Mouse (Mus musculus) kidney, embryonic 16.5 days (tissue): ENCODE measurements around the gene Map3k5. TPM values are rescaled to one million over a fixed set of nuclear protein-coding genes. Genes with fewer than 3 reads are reported as not detected.
A peak's percentile ranks its signal among the peaks of the same experiment; 100 is the strongest.

Experiments used
- ATAC-seq: fragments of 200-750 bp; cut with Nextera tagmentation; 2 replicates; pipeline ENCODE4 v1.8.0; 2017; ENCODE audit warnings: moderate TSS enrichment; ENCODE audit not compliant: low FRiP score, low TSS enrichment
- H3K27ac ChIP-seq: fragments of 300-500 bp; sonication (generic); 2 replicates; pipeline ENCODE4 v1.5.1; 2014; ENCODE audit warnings: low read length
- H3K27me3 ChIP-seq: fragments of 300-500 bp; sonication (generic); 2 replicates; pipeline ENCODE4 v1.6.1; 2014; ENCODE audit warnings: low read length, control low read depth, mixed read lengths; ENCODE audit not compliant: insufficient read depth
- H3K36me3 ChIP-seq: fragments of 300-500 bp; sonication (generic); 2 replicates; pipeline ENCODE4 v1.6.1; 2014; ENCODE audit warnings: low read length, control low read depth, mixed read lengths; ENCODE audit not compliant: insufficient read depth
- H3K4me1 ChIP-seq: fragments of 300-500 bp; sonication (generic); 2 replicates; pipeline ENCODE4 v1.6.1; 2014; ENCODE audit warnings: low read length, control low read depth, mixed read lengths; ENCODE audit not compliant: insufficient read depth
- H3K4me2 ChIP-seq: fragments of 300-500 bp; sonication (generic); replicated peaks from 2 replicates; pipeline ENCODE4 v1.6.1; 2014; ENCODE audit warnings: low read depth, low read length
- H3K4me3 ChIP-seq: fragments of 300-500 bp; sonication (generic); 2 replicates; pipeline ENCODE4 v1.5.1; 2014; ENCODE audit warnings: mild to moderate bottlenecking, low read length
- H3K9ac ChIP-seq: fragments of 300-500 bp; sonication (generic); replicated peaks from 2 replicates; pipeline ENCODE4 v1.6.1; 2014; ENCODE audit warnings: low read length
- H3K9me3 ChIP-seq: fragments of 300-500 bp; sonication (generic); 2 replicates; pipeline ENCODE4 v1.6.1; 2016; ENCODE audit warnings: low read length, control low read depth
- WGBS: fragments of 180-500 bp; shearing (Covaris S2); extraction: QIAGEN DNeasy Blood & Tissue Kit; methylation state at CpG from one replicate; pipeline ENCODE4 v1.1.7; 2014; 5-methylcytosine and 5-hydroxymethylcytosine counted together
- polyA plus RNA-seq: library from polyadenylated mRNA; unstranded; fragments of >200 nt; fragmentation: Nextera tagmentation; extraction: Ambion mirVana; gene quantifications from 2 replicates; pipeline ENCODE4 v1.2.1, GENCODE M21; 2015

The Map3k5 gene
- polyA plus RNA-seq, 1 experiment from 2014 or later, result 2.4 TPM

- H3K27ac ChIP-seq, result no peak overlapping the region
- no peak overlapping the region for H3K4me2 ChIP-seq
- no peak overlapping the region for H3K4me3 ChIP-seq
- no peak for ATAC-seq
- no peak overlapping the region for H3K9ac ChIP-seq
- H3K9me3 ChIP-seq, result peaks cover 5% of the 10 kb centered on the region; the same call in 1 of the 2 replicates
- H3K27me3 ChIP-seq, result no peaks in the 10 kb centered on the region
- peaks cover 22% of the 10 kb centered on the region for H3K4me1 ChIP-seq
- WGBS, result 89% methylated on average over 4 of the region's 4 CpGs
- no peaks in the 10 kb centered on the region for H3K36me3 ChIP-seq
These were observed 233.2 kb downstream of the Map3k5 start for GRCm38 (mm10) chr10:20167467-20167866.

GRCm38 (mm10) chr10:20169182-20169674 lies 235.0 kb downstream of the Map3k5 start:
- Histone ChIP-seq H3K4me3 (no peak overlapping the region), H3K9me3 (peaks cover 5% of the 10 kb centered on the region; the same call in 1 of the 2 replicates), H3K4me1 (peaks cover 26% of the 10 kb centered on the region), H3K27me3 (no peaks in the 10 kb centered on the region), H3K27ac (no peak overlapping the region), H3K9ac (no peak overlapping the region), H3K36me3 (no peaks in the 10 kb centered on the region), H3K4me2 (no peak overlapping the region)
- ATAC-seq, result no peak
- 81% methylated on average over 3 of the region's 3 CpGs for WGBS

- H3K9ac ChIP-seq, result peak overlapping the region; percentile 32; the same call in 1 of the 2 replicates
- 29% methylated on average over 19 of the region's 19 CpGs for WGBS
- H3K27me3 ChIP-seq, result no peaks in the 10 kb centered on the region
- peak overlapping the region; percentile 25; the same call in 1 of the 2 replicates for H3K27ac ChIP-seq
- peaks cover 26% of the 10 kb centered on the region for H3K4me1 ChIP-seq
- ATAC-seq, result peak; percentile 11; the same call in 1 of the 2 replicates
- H3K36me3 ChIP-seq, result no peaks in the 10 kb centered on the region
- H3K4me3 ChIP-seq, result peak overlapping the region; percentile 21
- H3K4me2 ChIP-seq, result peak overlapping the region; percentile 48
- H3K9me3 ChIP-seq, result peaks cover 4% of the 10 kb centered on the region; the same call in 1 of the 2 replicates
These were observed 235.8 kb downstream of the Map3k5 start for GRCm38 (mm10) chr10:20169927-20170604.

GRCm38 (mm10) chr10:20170605-20171088 lies 236.4 kb downstream of the Map3k5 start:
- H3K9ac ChIP-seq, result no peak overlapping the region
- H3K4me1 ChIP-seq, result peaks cover 26% of the 10 kb centered on the region
- H3K36me3 ChIP-seq, result no peaks in the 10 kb centered on the region
- H3K27ac ChIP-seq, result no peak overlapping the region
- H3K4me3 ChIP-seq, result no peak overlapping the region
- no peaks in the 10 kb centered on the region for H3K27me3 ChIP-seq
- no peaks in the 10 kb centered on the region for H3K9me3 ChIP-seq
- peak overlapping the region; percentile 48 for H3K4me2 ChIP-seq
- ATAC-seq, result peak; percentile 95
- 39% methylated on average over 11 of the region's 11 CpGs for WGBS

GRCm38 (mm10) chr10:20171209-20171608 lies 236.9 kb downstream of the Map3k5 start:
- 39% methylated on average over 12 of the region's 12 CpGs for WGBS
- Histone ChIP-seq H3K4me2 (peak overlapping the region; percentile 48; the same call in 1 of the 2 replicates), H3K9ac (no peak overlapping the region), H3K9me3 (no peaks in the 10 kb centered on the region), H3K27ac (no peak overlapping the region), H3K4me3 (no peak overlapping the region), H3K36me3 (no peaks in the 10 kb centered on the region), H3K27me3 (no peaks in the 10 kb centered on the region), H3K4me1 (peaks cover 26% of the 10 kb centered on the region)
- ATAC-seq, result peak; percentile 66; the same call in 1 of the 2 replicates

- Histone ChIP-seq H3K9ac (peak overlapping the region; percentile 36; the same call in 1 of the 2 replicates), H3K4me1 (peaks cover 26% of the 10 kb centered on the region), H3K9me3 (no peaks in the 10 kb centered on the region), H3K27ac (no peak overlapping the region), H3K27me3 (no peaks in the 10 kb centered on the region), H3K4me2 (0 out of 2 replicates have a peak overlapping the region, but pooled peaks have one; percentile 48), H3K36me3 (no peaks in the 10 kb centered on the region), H3K4me3 (no peak overlapping the region)
- no peak for ATAC-seq
- 42% methylated on average over 4 of the region's 4 CpGs for WGBS
These were observed 237.5 kb downstream of the Map3k5 start for GRCm38 (mm10) chr10:20171756-20172155.

- ATAC-seq, result no peak
- WGBS, result 64% methylated on average over 4 of the region's 4 CpGs
These were observed 239.5 kb downstream of the Map3k5 start for GRCm38 (mm10) chr10:20173733-20174132.

GRCm38 (mm10) chr10:20176054-20176453 lies 241.8 kb downstream of the Map3k5 start:
- Histone ChIP-seq H3K27me3 (no peaks in the 10 kb centered on the region), H3K4me3 (no peak overlapping the region), H3K9ac (no peak overlapping the region), H3K9me3 (no peaks in the 10 kb centered on the region), H3K4me2 (no peak overlapping the region), H3K36me3 (no peaks in the 10 kb centered on the region), H3K27ac (no peak overlapping the region), H3K4me1 (peaks cover 26% of the 10 kb centered on the region)
- ATAC-seq, result no peak
- WGBS, result 64% methylated on average over 7 of the region's 7 CpGs

More at GRCm38 (mm10) chr10:20173733-20174132, 239.5 kb downstream of the Map3k5 start:
- H3K27me3 ChIP-seq, result no peaks in the 10 kb centered on the region
- H3K9ac ChIP-seq, result no peak overlapping the region
- H3K4me1 ChIP-seq, result peaks cover 33% of the 10 kb centered on the region
- H3K9me3 ChIP-seq, result no peaks in the 10 kb centered on the region
- no peak overlapping the region for H3K27ac ChIP-seq
- H3K4me3 ChIP-seq, result no peak overlapping the region
- H3K4me2 ChIP-seq, result no peak overlapping the region
- H3K36me3 ChIP-seq, result no peaks in the 10 kb centered on the region

GRCm38 (mm10) chr10:20178807-20179605 lies 244.7 kb downstream of the Map3k5 start:
- Histone ChIP-seq H3K4me1 (peaks cover 33% of the 10 kb centered on the region), H3K36me3 (no peaks in the 10 kb centered on the region), H3K27me3 (no peaks in the 10 kb centered on the region), H3K4me3 (no peak overlapping the region), H3K4me2 (no peak overlapping the region), H3K9me3 (no peaks in the 10 kb centered on the region), H3K27ac (peak overlapping the region; percentile 57; the same call in 1 of the 2 replicates), H3K9ac (no peak overlapping the region)
- ATAC-seq, result peak; percentile 64; the same call in 1 of the 2 replicates
- 41% methylated on average over 12 of the region's 12 CpGs for WGBS
